Mouse (Mus musculus): ENCODE measurements at regions not wholly inside any gene's neighbourhood (a gene's known extent, or its start where the extent isn't known, plus 50 kb on each side); places are given as distances from the start of the nearest gene placed in this dataset.

DNA sequence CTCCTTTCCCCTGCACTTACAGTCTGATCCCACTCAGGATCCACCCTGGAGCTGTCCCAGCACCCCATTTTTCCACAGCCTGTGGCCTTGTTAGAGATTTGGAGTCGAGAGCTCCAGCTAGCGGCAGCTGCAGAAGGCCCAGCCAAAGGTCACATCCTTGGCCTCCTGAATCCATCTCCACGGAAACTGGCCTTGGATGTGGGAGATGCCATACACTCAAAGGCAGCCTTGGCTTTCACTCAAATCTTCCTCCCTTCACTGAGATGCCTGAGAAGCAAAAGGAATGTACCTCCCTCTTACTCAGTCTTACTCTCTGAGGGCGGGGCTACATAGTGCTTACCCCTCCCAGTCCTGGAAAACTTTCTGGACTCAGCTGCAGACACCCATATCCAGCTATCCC is 56.2 kb upstream of the Ky start:
- no peak for DNase-seq (ENCODE audit: extremely low spot score in 1 of 2, low spot score in 1 of 2)

DNA sequence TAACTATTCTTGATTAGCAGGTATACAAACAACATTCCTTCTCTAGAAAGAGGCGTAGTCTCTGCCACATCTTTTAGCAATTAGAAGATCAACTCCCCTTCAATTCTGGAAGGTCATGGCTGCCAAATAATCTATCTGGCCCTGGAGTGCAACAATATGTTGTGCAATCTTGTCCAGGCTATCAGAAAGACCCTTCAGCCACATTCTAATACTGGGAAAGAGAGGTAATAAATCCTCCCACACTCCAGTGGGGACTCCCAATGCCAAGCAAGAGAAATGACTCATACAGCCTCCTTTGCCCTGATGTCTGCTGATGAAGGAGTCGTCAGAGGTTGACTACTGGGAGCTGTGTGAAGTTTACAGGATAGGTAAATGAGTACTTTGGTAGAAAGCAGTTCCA is 59.5 kb upstream of the Ky start:
- no peak for DNase-seq (ENCODE audit: extremely low spot score in 1 of 2, low spot score in 1 of 2)

GRCm38 (mm10) chr9:102442198-102442842 is 63.2 kb upstream of the Ky start:
- DNase-seq (ENCODE audit: extremely low spot score in 1 of 2, low spot score in 1 of 2): peak; percentile 15 to 63

- peak in 1 of 2 experiments; percentile 11 for DNase-seq (ENCODE audit: extremely low spot score in 1 of 2, low spot score in 1 of 2)
Observed at GRCm38 (mm10) chr9:102437641-102438040, 67.9 kb upstream of the Ky start.

DNA sequence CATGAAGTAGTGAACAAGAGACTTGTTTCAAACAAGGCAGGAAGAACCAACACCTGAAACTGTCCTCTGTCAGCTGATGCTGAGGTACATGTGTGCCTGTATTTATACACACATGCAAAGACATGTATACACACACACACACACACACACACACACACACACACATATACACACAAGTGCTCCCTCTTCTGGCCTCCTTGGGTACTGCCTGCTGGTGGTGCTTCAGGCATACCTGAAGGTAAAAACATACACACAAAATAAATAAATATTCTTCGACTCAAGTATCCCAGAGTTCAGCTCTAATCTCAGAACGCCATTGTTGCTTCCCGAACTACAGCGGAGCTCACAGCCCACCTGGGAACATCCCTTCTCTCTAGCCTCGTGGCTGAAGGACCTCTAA is 69.2 kb upstream of the Ky start:
- no peak for DNase-seq (ENCODE audit: extremely low spot score in 1 of 2, low spot score in 1 of 2)

DNA sequence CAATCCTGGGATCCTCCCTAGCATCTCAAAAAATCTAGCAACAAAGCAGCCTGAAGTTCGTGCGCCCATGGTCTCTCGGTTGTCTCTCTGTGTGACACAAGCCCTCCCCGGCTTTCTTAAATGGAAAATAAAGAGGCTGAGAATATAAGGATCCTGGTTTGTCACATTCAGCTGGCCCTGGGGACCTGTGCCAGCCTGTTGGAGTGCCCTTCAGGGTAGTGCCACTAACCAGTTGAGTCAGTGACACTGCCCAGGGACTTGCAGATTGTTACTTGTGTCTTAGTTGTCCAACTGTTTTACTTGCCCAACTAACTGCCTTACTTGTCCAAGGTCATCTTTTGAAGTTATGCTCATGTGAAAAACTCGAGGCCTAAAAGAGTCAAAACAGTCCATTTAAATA is 73.5 kb upstream of the Ephb1 start:
- no peak for DNase-seq (ENCODE audit: extremely low spot score in 1 of 2, low spot score in 1 of 2)

DNA sequence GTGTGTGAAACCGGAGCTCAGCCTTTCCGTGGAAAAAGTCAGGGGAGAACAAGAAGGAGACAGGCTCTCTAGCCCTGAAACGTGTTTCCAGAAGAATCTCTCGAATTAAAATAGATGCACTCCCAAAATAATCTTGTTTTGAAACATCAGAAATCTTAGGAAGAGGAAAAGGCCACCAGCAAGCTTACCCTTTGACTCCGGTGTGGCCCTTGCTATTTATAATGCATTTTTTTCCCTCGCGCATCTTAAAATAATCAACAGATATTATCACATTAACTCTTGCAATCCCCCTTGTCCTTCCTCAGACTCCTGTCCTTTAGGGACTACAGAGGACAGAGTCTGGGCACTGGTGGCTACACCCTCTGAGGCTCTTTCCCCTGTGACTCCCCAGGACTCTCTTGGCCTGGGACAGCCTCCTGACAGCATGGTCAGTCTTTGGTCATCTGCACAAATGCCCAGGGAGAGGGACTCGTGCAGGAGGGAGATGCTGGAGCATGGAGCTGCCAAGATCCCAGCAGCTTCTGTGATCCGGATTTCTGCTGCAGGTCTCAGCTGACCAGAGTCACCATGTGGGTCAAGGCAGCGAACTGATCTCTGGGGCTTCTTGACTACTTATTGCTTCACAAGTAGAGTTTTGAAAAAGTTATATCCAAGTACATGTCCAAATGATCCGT is 70.3 kb upstream of the Ephb1 start:
- DNase-seq (ENCODE audit: extremely low spot score in 1 of 2, low spot score in 1 of 2): no peak

DNA sequence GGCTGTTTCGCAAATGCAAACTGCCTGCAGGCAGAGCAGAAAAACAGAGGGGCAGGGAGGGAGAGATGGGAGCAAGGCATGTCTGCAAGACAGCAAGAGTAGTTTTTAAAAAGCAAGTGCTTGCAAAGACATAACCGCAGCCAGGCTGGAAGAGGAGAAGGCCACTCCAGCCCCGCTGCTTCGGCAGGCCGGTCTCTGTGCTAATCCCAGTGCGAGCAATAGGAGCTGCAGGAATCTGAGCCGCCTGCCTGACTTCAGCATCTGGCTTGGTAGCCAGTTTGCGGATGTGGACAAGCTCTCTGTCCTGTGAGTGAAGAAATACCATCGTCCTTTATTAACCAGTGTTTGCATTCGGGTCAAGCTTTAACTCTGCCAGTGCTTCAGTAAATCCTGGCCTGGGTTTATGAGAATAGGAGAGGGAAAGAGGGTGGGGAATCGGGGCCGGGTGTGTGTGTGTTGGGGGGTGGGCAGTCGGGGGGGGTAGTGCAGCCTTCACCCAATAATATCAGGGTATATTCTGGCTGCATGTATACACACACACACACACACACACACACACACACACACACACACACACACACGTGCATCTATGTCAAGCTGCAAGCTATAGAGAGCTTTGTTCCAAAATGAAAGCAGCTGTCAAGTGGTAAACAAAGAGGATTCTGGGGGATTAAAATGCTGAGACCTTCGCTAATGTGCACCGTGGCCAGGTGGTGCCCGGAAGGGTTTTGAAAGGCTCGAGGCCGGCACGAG is 69.6 kb upstream of the Ephb1 start:
- no peak for DNase-seq (ENCODE audit: extremely low spot score in 1 of 2, low spot score in 1 of 2)

DNA sequence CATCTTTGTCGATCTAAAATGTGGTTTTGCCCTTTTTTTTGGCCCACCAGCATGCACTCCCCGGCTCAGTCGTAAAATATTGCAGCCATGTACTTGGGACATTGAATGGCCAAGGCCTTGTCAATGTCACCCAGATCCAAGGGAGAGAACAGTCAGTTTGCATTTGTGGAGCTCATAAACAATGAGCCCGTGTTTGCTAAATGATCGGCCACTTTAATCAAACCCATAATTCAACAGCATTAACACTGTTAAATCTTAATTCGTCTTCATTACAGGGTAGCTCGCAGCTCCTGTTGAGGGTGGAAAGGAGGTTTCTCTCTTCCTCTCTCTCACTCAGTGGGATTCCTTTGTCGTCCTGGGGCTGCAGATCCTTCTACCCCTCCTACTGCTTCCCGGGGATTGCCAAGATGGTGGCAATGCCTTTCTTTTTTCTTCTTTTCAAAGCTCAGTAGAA is 69.0 kb upstream of the Ephb1 start:
- DNase-seq (ENCODE audit: extremely low spot score in 1 of 2, low spot score in 1 of 2): no peak

- no peak for DNase-seq (ENCODE audit: extremely low spot score in 1 of 2, low spot score in 1 of 2)
Observed at GRCm38 (mm10) chr9:102421826-102422225, 67.3 kb upstream of the Ephb1 start.

DNA sequence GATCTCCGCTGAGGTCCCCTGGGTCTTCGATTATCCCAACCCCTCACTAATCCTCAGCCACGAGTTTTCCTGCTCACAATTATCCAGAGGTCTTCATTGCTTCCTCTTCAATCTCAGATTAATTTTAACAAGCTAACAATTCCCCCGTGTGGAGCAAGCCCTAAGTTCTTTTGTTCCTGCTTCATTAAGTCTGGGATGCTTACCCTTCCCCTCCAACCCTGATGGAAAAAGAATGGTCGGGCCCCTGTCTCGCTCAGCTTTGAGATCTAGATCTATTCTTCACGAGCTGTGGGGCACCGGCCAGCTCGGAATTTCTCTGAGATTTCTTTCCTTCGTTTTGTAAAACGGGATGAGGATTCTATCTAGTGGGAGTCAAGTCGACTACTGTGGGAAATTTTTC is 65.7 kb upstream of the Ephb1 start:
- no peak for DNase-seq (ENCODE audit: extremely low spot score in 1 of 2, low spot score in 1 of 2)

GRCm38 (mm10) chr9:102413631-102414030 is 59.1 kb upstream of the Ephb1 start:
- no peak for DNase-seq (ENCODE audit: extremely low spot score in 1 of 2, low spot score in 1 of 2)

GRCm38 (mm10) chr9:102410666-102411065 is 56.2 kb upstream of the Ephb1 start:
- no peak for DNase-seq (ENCODE audit: extremely low spot score in 1 of 2, low spot score in 1 of 2)

- no peak for DNase-seq (ENCODE audit: extremely low spot score in 1 of 2, low spot score in 1 of 2)
Observed at GRCm38 (mm10) chr9:102406017-102406416, 51.5 kb upstream of the Ephb1 start.

Data from frontal cortex, adult 2 months (tissue).